Mouse (Mus musculus): ENCODE measurements around the gene Psmb1.

- no peak for TF ChIP-seq CTCF (IDR thresholded peaks at IDR 0.05; ENCODE audit: low read depth)
- no peak for TF ChIP-seq EP300 (optimal IDR thresholded peaks at IDR 0.05)
Measured at GRCm38 (mm10) chr17:15526304-15526703, 26.8 kb upstream of the Psmb1 start.
